Comparison of ENCODE assay signal across 7 mouse cellular contexts in the genomic region with DNA sequence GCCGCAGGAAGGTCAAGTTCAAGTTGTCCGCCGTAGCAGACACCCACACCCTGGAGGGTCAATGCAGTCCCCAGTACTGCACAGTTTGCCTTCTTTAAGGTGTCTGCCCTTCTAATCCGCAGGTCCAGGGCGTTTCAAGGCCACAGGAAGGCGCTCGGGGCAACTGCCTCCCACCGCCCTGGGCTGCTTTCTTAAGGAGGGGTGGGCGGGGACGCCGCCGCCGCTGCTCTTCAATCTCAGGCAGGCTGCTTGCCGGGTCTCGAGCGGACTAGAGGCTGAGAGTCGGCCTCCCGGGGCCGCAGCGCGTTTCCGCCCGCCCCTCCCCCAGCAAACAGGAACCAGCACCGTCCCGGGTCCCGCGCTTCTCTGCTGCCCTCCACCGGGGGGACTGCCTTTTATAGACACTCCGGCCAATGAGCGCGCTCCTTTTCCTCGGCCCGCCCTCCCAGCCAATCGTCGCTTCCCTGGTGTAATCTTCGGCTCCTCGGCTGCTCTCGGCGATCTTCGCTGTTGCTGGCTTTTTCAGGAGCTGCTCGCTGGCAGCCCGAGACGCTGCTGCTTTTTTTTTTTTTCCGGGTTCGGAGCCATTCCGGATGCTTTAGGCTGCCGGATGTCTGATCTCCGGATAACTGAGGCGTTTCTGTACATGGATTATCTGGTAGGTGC. TPM values are rescaled to one million over a fixed set of nuclear protein-coding genes. Genes with fewer than 3 reads are reported as not detected.
A peak's percentile ranks its signal among the peaks of the same experiment; 100 is the strongest.
DNase-seq lines count a peak whose midpoint lies in the region; ATAC-seq and TF ChIP-seq lines count a peak whose summit lies in the region.

A gene (plus strand): TSS at position 467 of the 666 bp plus-strand sequence.

- peak within 1 kb of the TSS; percentile 90 for H3K9ac ChIP-seq in embryonic facial prominence, embryonic 12.5 days
- peak within 1 kb of the TSS; percentile 95 for H3K9ac ChIP-seq in limb, embryonic 12.5 days (replicated peaks)
- H3K9ac ChIP-seq in midbrain, embryonic 15.5 days, result peak within 1 kb of the TSS; percentile 90

- TF ChIP-seq CTCF in kidney, adult 2 months (conservative IDR thresholded peaks at IDR 0.05; ENCODE audit: insufficient read depth, insufficient read length, low read depth, low read length), result peak; percentile 30; the same call in 1 of the 2 replicates
- TF ChIP-seq CTCF in spleen, adult 2 months (IDR thresholded peaks at IDR 0.05; ENCODE audit: extremely low read depth, insufficient read depth, insufficient read length, insufficient replicate concordance), result peak; percentile 18; the same call in 1 of the 2 replicates

- H3K4me2 ChIP-seq in embryonic facial prominence, embryonic 12.5 days (replicated peaks), result peak within 1 kb of the TSS; percentile 74
- peak within 1 kb of the TSS; percentile 62 for H3K4me2 ChIP-seq in limb, embryonic 12.5 days
- peak within 1 kb of the TSS; percentile 70 for H3K4me2 ChIP-seq in midbrain, embryonic 15.5 days

- peak within 1 kb of the TSS; percentile 90 for H3K27ac ChIP-seq in embryonic facial prominence, embryonic 12.5 days
- H3K27ac ChIP-seq in kidney, adult 2 months (ENCODE audit: insufficient read depth, low read depth, low read length), result peak within 1 kb of the TSS; percentile 96
- H3K27ac ChIP-seq in limb, embryonic 12.5 days, result peak within 1 kb of the TSS; percentile 94
- H3K27ac ChIP-seq in midbrain, embryonic 15.5 days, result peak within 1 kb of the TSS; percentile 94
- peak within 1 kb of the TSS; percentile 86 for H3K27ac ChIP-seq in spleen, adult 2 months (ENCODE audit: insufficient read depth, low read length)

- H3K4me1 ChIP-seq in embryonic facial prominence, embryonic 12.5 days, result peaks cover 14% of the 10 kb centered on the region; the same call in 1 of the 2 replicates
- H3K4me1 ChIP-seq in kidney, adult 2 months (ENCODE audit: control insufficient read depth, insufficient read depth, low read length), result peaks cover 10% of the 10 kb centered on the region; the same call in 1 of the 2 replicates
- peaks cover 20% of the 10 kb centered on the region for H3K4me1 ChIP-seq in limb, embryonic 12.5 days (replicated peaks)
- H3K4me1 ChIP-seq in midbrain, embryonic 15.5 days, result peaks cover 19% of the 10 kb centered on the region
- H3K4me1 ChIP-seq in spleen, adult 2 months (ENCODE audit: control insufficient read depth, insufficient read depth, insufficient read length), result no peaks in the 10 kb centered on the region; the same call in 1 of the 2 replicates

- H3K4me3 ChIP-seq in embryonic facial prominence, embryonic 12.5 days, result peak within 1 kb of the TSS; percentile 86
- H3K4me3 ChIP-seq in kidney, adult 2 months (ENCODE audit: insufficient read depth, low read depth, low read length), result peak within 1 kb of the TSS; percentile 73
- H3K4me3 ChIP-seq in limb, embryonic 12.5 days (replicated peaks), result peak within 1 kb of the TSS; percentile 80
- H3K4me3 ChIP-seq in midbrain, embryonic 15.5 days, result peak within 1 kb of the TSS; percentile 90
- H3K4me3 ChIP-seq in spleen, adult 2 months (ENCODE audit: extremely low read depth, insufficient read depth, insufficient read length), result peak within 1 kb of the TSS; percentile 68

- ATAC-seq in embryonic facial prominence, embryonic 12.5 days (ENCODE audit: insufficient number of reproducible peaks, insufficient read depth, low FRiP score, low TSS enrichment), result peak; percentile 95
- ATAC-seq in limb, embryonic 12.5 days (ENCODE audit: insufficient number of reproducible peaks, insufficient read depth, low FRiP score, low TSS enrichment, low read depth), result peak; percentile 97
- ATAC-seq in midbrain, embryonic 15.5 days (replicated peaks), result peak; percentile 98

- TF ChIP-seq POLR2A in kidney, adult 2 months (IDR thresholded peaks at IDR 0.05; ENCODE audit: low read depth, low read length), result peak; percentile 99
- TF ChIP-seq POLR2A in spleen, adult 2 months (IDR thresholded peaks at IDR 0.05; ENCODE audit: low read depth, low read length), result peak; percentile 98

- peak; percentile 99 for DNase-seq in adrenal gland, postnatal 25 days
- DNase-seq in heart, adult 18-20 months, result peak; percentile 99
- DNase-seq in kidney, adult 2 months, result peak; percentile 99
- DNase-seq in spleen, adult 2 months (ENCODE audit: low read depth in 1 of 2, low spot score in 2 of 2), result peak; percentile 89 to 98

- no peaks in the 10 kb centered on the region for H3K27me3 ChIP-seq in embryonic facial prominence, embryonic 12.5 days
- H3K27me3 ChIP-seq in kidney, adult 2 months (replicated peaks; ENCODE audit: control insufficient read depth, insufficient read depth, low read length), result no peaks in the 10 kb centered on the region
- H3K27me3 ChIP-seq in limb, embryonic 12.5 days, result no peaks in the 10 kb centered on the region
- H3K27me3 ChIP-seq in midbrain, embryonic 15.5 days (replicated peaks), result no peaks in the 10 kb centered on the region
- no peaks in the 10 kb centered on the region for H3K27me3 ChIP-seq in spleen, adult 2 months (ENCODE audit: control insufficient read depth, insufficient read depth, low read length)

- H3K9me3 ChIP-seq in embryonic facial prominence, embryonic 12.5 days, result no peaks in the 10 kb centered on the region
- H3K9me3 ChIP-seq in limb, embryonic 12.5 days, result no peaks in the 10 kb centered on the region
- H3K9me3 ChIP-seq in midbrain, embryonic 15.5 days, result no peaks in the 10 kb centered on the region

- under 1% methylated on average over 49 of the region's 49 CpGs for WGBS in embryonic facial prominence, embryonic 12.5 days
- under 1% methylated on average over 49 of the region's 49 CpGs for WGBS in kidney, adult 2 months
- WGBS in limb, embryonic 12.5 days, result under 1% methylated on average over 49 of the region's 49 CpGs
- WGBS in midbrain, embryonic 15.5 days, result under 1% methylated on average over 49 of the region's 49 CpGs
- WGBS in spleen, adult 2 months, result under 1% methylated on average over 48 of the region's 49 CpGs

- H3K36me3 ChIP-seq in embryonic facial prominence, embryonic 12.5 days, result no peaks in the 10 kb centered on the region
- no peaks in the 10 kb centered on the region; the same call in 1 of the 2 replicates for H3K36me3 ChIP-seq in kidney, adult 2 months (ENCODE audit: control insufficient read depth, insufficient read depth, low read length)
- no peaks in the 10 kb centered on the region for H3K36me3 ChIP-seq in limb, embryonic 12.5 days
- no peaks in the 10 kb centered on the region for H3K36me3 ChIP-seq in midbrain, embryonic 15.5 days (replicated peaks)
- no peaks in the 10 kb centered on the region for H3K36me3 ChIP-seq in spleen, adult 2 months (ENCODE audit: control insufficient read depth, insufficient read depth, low read length)

RNA-seq across cellular contexts. Expression of the gene that starts here (rescaled TPM):
- total RNA-seq in adrenal gland, postnatal 25 days (2021), result 27.8 and 30.2 TPM in 2 replicates
- 14.8 and 15.0 TPM in 2 replicates for polyA plus RNA-seq in embryonic facial prominence, embryonic 12.5 days (2016; fragmentation: Nextera tagmentation; extraction: Ambion mirVana)
- total RNA-seq in heart, adult 18-20 months (2021), result 1 to 10 TPM; 6.4 to 7.5 TPM
- 8.3 and 9.4 TPM in 2 replicates for polyA plus RNA-seq in kidney, adult 2 months (2012; rRNA removed)
- polyA plus RNA-seq in limb, embryonic 12.5 days (2016; fragmentation: Nextera tagmentation; extraction: Ambion mirVana), result 17.4 and 17.8 TPM in 2 replicates
- 15.3 and 18.5 TPM in 2 replicates for polyA plus RNA-seq in midbrain, embryonic 15.5 days (2015; fragmentation: Nextera tagmentation; extraction: Ambion mirVana)
- polyA plus RNA-seq in spleen, adult 2 months (2012; rRNA removed), result 1.2 and 1.3 TPM in 2 replicates

Comparison
In these comparisons a context has a peak if more than half of its experiments do, and no peak if none do; other contexts are left out.
1. Peak in every context shown above with its lines: DNase-seq, ATAC-seq, H3K4me3 ChIP-seq and H3K27ac ChIP-seq.